Mouse (Mus musculus) heart, postnatal 0 days (tissue): ENCODE data around the gene Ctrc. TPM values are rescaled to one million over a fixed set of nuclear protein-coding genes. Genes with fewer than 3 reads are reported as not detected.

Source experiments
- ATAC-seq: fragments of 200-750 bp; cut with Nextera tagmentation; 2 replicates; pipeline ENCODE4 v1.8.0; 2017; ENCODE audit warnings: low read depth, moderate number of reproducible peaks, moderate library complexity; ENCODE audit not compliant: insufficient read depth
- DNase-seq: peaks from one replicate; pipeline ENCODE4 v3.0.0-alpha.2; 2016; ENCODE audit warnings: low spot score
- H3K27ac ChIP-seq: fragments of 300-500 bp; sonication (generic); 2 replicates; pipeline ENCODE4 v1.5.1; 2014; ENCODE audit warnings: low read depth, mild to moderate bottlenecking
- H3K27me3 ChIP-seq: fragments of 300-500 bp; sonication (generic); 2 replicates; pipeline ENCODE4 v1.6.1; 2014; ENCODE audit warnings: low read length, mixed read lengths; ENCODE audit not compliant: control insufficient read depth, insufficient read depth
- H3K36me3 ChIP-seq: fragments of 300-500 bp; sonication (generic); replicated peaks from 2 replicates; pipeline ENCODE4 v1.6.1; 2014; ENCODE audit warnings: low read length, mixed read lengths; ENCODE audit not compliant: control insufficient read depth, insufficient read depth
- H3K4me1 ChIP-seq: fragments of 300-500 bp; sonication (generic); 2 replicates; pipeline ENCODE4 v1.6.1; 2014; ENCODE audit warnings: antibody characterized with exemption; ENCODE audit not compliant: control insufficient read depth, insufficient read depth
- H3K4me2 ChIP-seq: fragments of 300-500 bp; sonication (generic); 2 replicates; pipeline ENCODE4 v1.6.1; 2014; ENCODE audit warnings: low read depth, mild to moderate bottlenecking, low read length, moderate library complexity
- H3K4me3 ChIP-seq: fragments of 300-500 bp; sonication (generic); 2 replicates; pipeline ENCODE4 v1.5.1; 2014; ENCODE audit warnings: low read depth, low read length
- H3K9ac ChIP-seq: fragments of 300-500 bp; sonication (generic); replicated peaks from 2 replicates; pipeline ENCODE4 v1.6.1; 2014; ENCODE audit warnings: low read depth, low read length, mixed read lengths
- H3K9me3 ChIP-seq: fragments of 300-500 bp; sonication (generic); replicated peaks from 2 replicates; pipeline ENCODE4 v1.6.1; 2016; ENCODE audit warnings: low read length; ENCODE audit not compliant: control insufficient read depth
- CTCF ChIP-seq: IDR thresholded peaks from 2 replicates; pipeline ENCODE4 v1.5.1; 2016; ENCODE audit warnings: antibody characterized with exemption, control low read depth, low read depth
- EP300 ChIP-seq: IDR thresholded peaks from 2 replicates; pipeline ENCODE4 v1.6.1; 2016; ENCODE audit warnings: antibody characterized with exemption, low read depth
- WGBS: fragments of 180-500 bp; shearing (Covaris S2); extraction: QIAGEN DNeasy Blood & Tissue Kit; methylation state at CpG from one replicate; pipeline ENCODE4 v1.1.7; 2014; 5-methylcytosine and 5-hydroxymethylcytosine counted together
- polyA plus RNA-seq: library from polyadenylated mRNA; unstranded; fragments of >200 nt; fragmentation: Nextera tagmentation; extraction: Ambion mirVana; gene quantifications from 2 replicates; pipeline ENCODE4 v1.2.1, GENCODE M21; 2015
- total RNA-seq: library from RNA; depleted of rRNA; stranded (reverse); fragments of >200 nt; gene quantifications from 2 replicates; pipeline ENCODE4 v1.2.3, GENCODE M21; 2014; ENCODE audit warnings: low replicate concordance

Gene Ctrc
- total and polyA plus RNA-seq, 2 experiments from 2014 or later: not detected

- TF ChIP-seq CTCF (no peak), EP300 (no peak)
- H3K4me1 ChIP-seq: peaks cover 7% of the 10 kb centered on the region
These were observed 52.6 kb downstream of the Ctrc start, which contains the start of gene Casp9 for GRCm38 (mm10) chr4:141793282-141794151. Casp9 (plus strand) TSS chr4:141793612.

GRCm38 (mm10) chr4:141792554-141793281 is 53.4 kb downstream of the Ctrc start:
- no peaks in the 10 kb centered on the region for H3K27me3 ChIP-seq
- H3K4me3 ChIP-seq: peak overlapping the region; percentile 65
- DNase-seq: no peak
- peak overlapping the region; percentile 88 for H3K27ac ChIP-seq
- peak overlapping the region; percentile 67 for H3K4me2 ChIP-seq
- TF ChIP-seq EP300 (no peak), CTCF (no peak)
- H3K9me3 ChIP-seq: no peaks in the 10 kb centered on the region
- peaks cover 7% of the 10 kb centered on the region for H3K4me1 ChIP-seq
- 12% methylated on average over 10 of the region's 10 CpGs for WGBS
- no peak for ATAC-seq
- H3K36me3 ChIP-seq: peaks cover 14% of the 10 kb centered on the region
- H3K9ac ChIP-seq: 0 out of 2 replicates have a peak overlapping the region, but pooled peaks have one; percentile 57

More at GRCm38 (mm10) chr4:141793282-141794151, 52.6 kb downstream of the Ctrc start, which contains the start of gene Casp9:
- DNase-seq (peak; percentile 97), ATAC-seq (peak; percentile 76)
- WGBS: 1% methylated on average over 70 of the region's 80 CpGs
- Histone ChIP-seq H3K4me2 (peak within 1 kb of the TSS; percentile 67), H3K9me3 (no peaks in the 10 kb centered on the region), H3K4me3 (peak within 1 kb of the TSS; percentile 65), H3K9ac (peak within 1 kb of the TSS; percentile 57), H3K27me3 (no peaks in the 10 kb centered on the region), H3K27ac (peak within 1 kb of the TSS; percentile 88), H3K36me3 (peaks cover 18% of the 10 kb centered on the region)

- 83% methylated on average over 8 of the region's 8 CpGs for WGBS
- peaks cover 11% of the 10 kb centered on the region; the same call in 1 of the 2 replicates for H3K36me3 ChIP-seq
- H3K9me3 ChIP-seq: no peaks in the 10 kb centered on the region
- no peaks in the 10 kb centered on the region for H3K27me3 ChIP-seq
- DNase-seq (no peak), ATAC-seq (no peak)
- no peak overlapping the region for H3K27ac ChIP-seq
- H3K9ac ChIP-seq: no peak overlapping the region
- no peak overlapping the region for H3K4me2 ChIP-seq
- H3K4me3 ChIP-seq: no peak overlapping the region
- no peak for TF ChIP-seq CTCF
- TF ChIP-seq EP300: no peak
- peaks cover 7% of the 10 kb centered on the region for H3K4me1 ChIP-seq
These were observed 54.2 kb downstream of the Ctrc start for GRCm38 (mm10) chr4:141791951-141792350.

- no peak overlapping the region for H3K9ac ChIP-seq
- no peak overlapping the region for H3K4me2 ChIP-seq
- H3K36me3 ChIP-seq: peaks cover 9% of the 10 kb centered on the region; the same call in 1 of the 2 replicates
- no peaks in the 10 kb centered on the region for H3K27me3 ChIP-seq
- WGBS: 89% methylated on average over 7 of the region's 7 CpGs
- no peak for TF ChIP-seq EP300
- no peaks in the 10 kb centered on the region for H3K9me3 ChIP-seq
- H3K4me3 ChIP-seq: no peak overlapping the region
- peaks cover 7% of the 10 kb centered on the region for H3K4me1 ChIP-seq
- DNase-seq (no peak), ATAC-seq (no peak)
- H3K27ac ChIP-seq: no peak overlapping the region
These were observed 54.7 kb downstream of the Ctrc start for GRCm38 (mm10) chr4:141791486-141791885.

GRCm38 (mm10) chr4:141790524-141790990 is 55.6 kb downstream of the Ctrc start, which contains the start of gene Dnajc16:
Dnajc16 (minus strand) TSS chr4:141790931.
- Histone ChIP-seq H3K4me3 (peak within 1 kb of the TSS; percentile 99), H3K27ac (peak within 1 kb of the TSS; percentile 85), H3K4me2 (peak within 1 kb of the TSS; percentile 93), H3K4me1 (peaks cover 7% of the 10 kb centered on the region), H3K27me3 (no peaks in the 10 kb centered on the region), H3K9me3 (no peaks in the 10 kb centered on the region), H3K9ac (peak within 1 kb of the TSS; percentile 93), H3K36me3 (peaks cover 16% of the 10 kb centered on the region)
- ATAC-seq (peak; percentile 86), DNase-seq (peak; percentile 99)
- TF ChIP-seq CTCF (peak; percentile 9), EP300 (peak; percentile 77; the same call in 1 of the 2 replicates)
- WGBS: under 1% methylated on average over 42 of the region's 42 CpGs
